Mouse (Mus musculus) kidney, postnatal 4 days (tissue): ENCODE results near the gene Bicra.

ENCODE experiments used
- DNase-seq, 2 experiments: peaks; one replicate each; pipeline ENCODE4 v3.0.0; 2021; ENCODE audit warnings: mixed read lengths in 2 of 2

The Bicra gene

GRCm38 (mm10) chr7:16047338-16048146 lies at the start of gene Bicra:
TSS of gene Bicra (minus strand) at chr7:16047921.
- peak; percentile 93 to 95 for DNase-seq

- DNase-seq: no peak
Observed at GRCm38 (mm10) chr7:16094592-16094991, 46.9 kb upstream of the Bicra start.

- no peak for DNase-seq
Observed at GRCm38 (mm10) chr7:16087587-16087986, 39.9 kb upstream of the Bicra start.

GRCm38 (mm10) chr7:16083361-16083760 lies 35.6 kb upstream of the Bicra start:
- DNase-seq: no peak

- no peak for DNase-seq
Observed at GRCm38 (mm10) chr7:16080581-16080980, 32.9 kb upstream of the Bicra start.

- no peak for DNase-seq
Observed at GRCm38 (mm10) chr7:16079947-16080346, 32.2 kb upstream of the Bicra start.

GRCm38 (mm10) chr7:16071906-16072305 lies 24.2 kb upstream of the Bicra start:
- no peak for DNase-seq

GRCm38 (mm10) chr7:16070846-16071245 lies 23.1 kb upstream of the Bicra start:
- no peak for DNase-seq

- DNase-seq: no peak
Observed at GRCm38 (mm10) chr7:16063490-16063889, 15.8 kb upstream of the Bicra start.

- no peak for DNase-seq
Observed at GRCm38 (mm10) chr7:16062099-16062420, 14.3 kb upstream of the Bicra start.

GRCm38 (mm10) chr7:16061219-16062098 lies 13.7 kb upstream of the Bicra start, which contains the start of gene Zfp541:
TSS of gene Zfp541 (plus strand) at chr7:16061814.
- DNase-seq: no peak

GRCm38 (mm10) chr7:16057136-16057534 lies 9.4 kb upstream of the Bicra start:
- no peak for DNase-seq

GRCm38 (mm10) chr7:16056459-16057135 lies 8.9 kb upstream of the Bicra start:
- peak; percentile 46 to 50 for DNase-seq

- no peak for DNase-seq
Observed at GRCm38 (mm10) chr7:16055665-16056064, 7.9 kb upstream of the Bicra start.

GRCm38 (mm10) chr7:16054966-16055365 lies 7.2 kb upstream of the Bicra start:
- DNase-seq: no peak

- no peak for DNase-seq
Observed at GRCm38 (mm10) chr7:16053105-16053504, 5.4 kb upstream of the Bicra start.

- peak; percentile 97 to 99 for DNase-seq
Observed at GRCm38 (mm10) chr7:16052684-16053083, 5.0 kb upstream of the Bicra start.

GRCm38 (mm10) chr7:16051883-16052595 lies 4.3 kb upstream of the Bicra start:
- peak; percentile 86 to 91 for DNase-seq

- DNase-seq: no peak
Observed at GRCm38 (mm10) chr7:16050600-16050999, 2.9 kb upstream of the Bicra start.

GRCm38 (mm10) chr7:16049576-16049915 lies 1.8 kb upstream of the Bicra start:
- no peak for DNase-seq

GRCm38 (mm10) chr7:16048675-16049575 lies 1.2 kb upstream of the Bicra start:
- peak; percentile 53 to 73 for DNase-seq

GRCm38 (mm10) chr7:16048164-16048564 lies 443 bp upstream of the Bicra start:
- peak; percentile 96 to 97 for DNase-seq
